Mouse (Mus musculus) limb, embryonic 15.5 days (tissue): Measurements from ENCODE around the gene Ugt1a1. TPM values are rescaled to one million over a fixed set of nuclear protein-coding genes. Genes with fewer than 3 reads are reported as not detected.
"Not testable (repeated sequence)": the region's sequence is repeated elsewhere in the genome, so short reads cannot be mapped to it uniquely, and the experiment has no call there.

Source experiments
- ATAC-seq: fragments of 200-750 bp; cut with Nextera tagmentation; 2 replicates; pipeline ENCODE4 v1.8.0; 2017; ENCODE audit warnings: low read depth, moderate TSS enrichment; ENCODE audit not compliant: insufficient number of reproducible peaks, low FRiP score, low TSS enrichment
- H3K27ac ChIP-seq: fragments of 300-500 bp; sonication (generic); 2 replicates; pipeline ENCODE4 v1.5.1; 2015; ENCODE audit warnings: moderate library complexity, mild to moderate bottlenecking, inconsistent platforms
- H3K27me3 ChIP-seq: fragments of 300-500 bp; sonication (generic); 2 replicates; pipeline ENCODE4 v1.6.1; 2015; ENCODE audit warnings: inconsistent platforms
- H3K36me3 ChIP-seq: fragments of 300-500 bp; sonication (generic); 2 replicates; pipeline ENCODE4 v1.6.1; 2015; ENCODE audit warnings: inconsistent platforms
- H3K4me1 ChIP-seq: fragments of 300-500 bp; sonication (generic); 2 replicates; pipeline ENCODE4 v1.6.1; 2015; ENCODE audit warnings: inconsistent platforms
- H3K4me2 ChIP-seq: fragments of 300-500 bp; sonication (generic); 2 replicates; pipeline ENCODE4 v1.6.1; 2015; ENCODE audit warnings: mild to moderate bottlenecking, inconsistent platforms
- H3K4me3 ChIP-seq: fragments of 300-500 bp; sonication (generic); 2 replicates; pipeline ENCODE4 v1.5.1; 2015; ENCODE audit warnings: mild to moderate bottlenecking, inconsistent platforms
- H3K9ac ChIP-seq: fragments of 300-500 bp; sonication (generic); 2 replicates; pipeline ENCODE4 v1.6.1; 2015; ENCODE audit warnings: inconsistent platforms
- H3K9me3 ChIP-seq: fragments of 300-500 bp; sonication (generic); 2 replicates; pipeline ENCODE4 v1.6.1; 2016; ENCODE audit warnings: inconsistent platforms
- WGBS: fragments of 180-500 bp; shearing (Covaris S2); methylation state at CpG from one replicate; pipeline ENCODE4 v1.1.7; 2015; 5-methylcytosine and 5-hydroxymethylcytosine counted together
- polyA plus RNA-seq: library from polyadenylated mRNA; unstranded; fragments of >200 nt; fragmentation: Nextera tagmentation; extraction: Ambion mirVana; gene quantifications from 2 replicates; pipeline ENCODE4 v1.2.1, GENCODE M21; 2015

Gene Ugt1a1
- polyA plus RNA-seq, 1 experiment from 2014 or later: 10.8 TPM

- H3K9ac ChIP-seq: no peak overlapping the region
- H3K4me3 ChIP-seq: no peak overlapping the region
- H3K4me1 ChIP-seq: no peaks in the 10 kb centered on the region
- no peaks in the 10 kb centered on the region for H3K36me3 ChIP-seq
- H3K9me3 ChIP-seq: peaks cover 16% of the 10 kb centered on the region
- ATAC-seq: no peak
- no peak overlapping the region for H3K4me2 ChIP-seq
- no peaks in the 10 kb centered on the region for H3K27me3 ChIP-seq
- no peak overlapping the region for H3K27ac ChIP-seq
Observed at GRCm38 (mm10) chr1:88220336-88220735, 8.6 kb downstream of the Ugt1a1 start.

- H3K4me1 ChIP-seq: no peaks in the 10 kb centered on the region
- no peaks in the 10 kb centered on the region for H3K27me3 ChIP-seq
- H3K27ac ChIP-seq: no peak overlapping the region
- WGBS: 44% methylated on average over 2 of the region's 2 CpGs
- H3K4me3 ChIP-seq: no peak overlapping the region
- H3K9ac ChIP-seq: no peak overlapping the region
- no peak for ATAC-seq
- H3K36me3 ChIP-seq: no peaks in the 10 kb centered on the region
- peaks cover 22% of the 10 kb centered on the region for H3K9me3 ChIP-seq
- no peak overlapping the region for H3K4me2 ChIP-seq
Observed at GRCm38 (mm10) chr1:88222216-88222615, 10.5 kb downstream of the Ugt1a1 start.

GRCm38 (mm10) chr1:88223011-88223515, 11.3 kb downstream of the Ugt1a1 start:
- H3K9me3 ChIP-seq: peaks cover 24% of the 10 kb centered on the region
- H3K4me2 ChIP-seq, H3K9ac ChIP-seq, H3K4me1 ChIP-seq, H3K4me3 ChIP-seq, H3K27ac ChIP-seq, H3K27me3 ChIP-seq, H3K36me3 ChIP-seq, ATAC-seq: not testable (repeated sequence)

DNA sequence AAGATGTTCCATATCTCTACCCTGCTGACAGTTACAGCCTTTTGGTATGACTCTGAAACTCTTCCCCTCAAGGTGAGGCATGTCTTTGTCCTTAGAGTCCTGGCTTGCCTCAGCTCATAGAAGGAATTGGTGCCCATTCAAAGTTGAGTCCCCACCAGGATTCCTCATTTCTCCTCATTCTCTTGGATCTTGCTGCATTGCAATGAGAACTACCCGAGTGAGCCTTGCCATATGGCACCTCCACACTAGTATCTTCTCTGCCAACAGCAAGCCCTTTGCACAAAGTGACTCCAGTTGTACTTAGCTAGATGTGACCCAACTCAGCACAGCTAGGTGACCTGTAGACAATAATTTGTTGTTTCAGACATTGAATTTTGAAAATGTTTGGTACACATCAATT, 11.8 kb downstream of the Ugt1a1 start:
- WGBS: 53% methylated on average over 1 of the region's 1 CpGs
- Histone ChIP-seq H3K4me2 (no peak overlapping the region), H3K9ac (no peak overlapping the region), H3K36me3 (no peaks in the 10 kb centered on the region), H3K9me3 (peaks cover 29% of the 10 kb centered on the region), H3K4me1 (no peaks in the 10 kb centered on the region), H3K4me3 (no peak overlapping the region), H3K27ac (no peak overlapping the region), H3K27me3 (no peaks in the 10 kb centered on the region)
- no peak for ATAC-seq

GRCm38 (mm10) chr1:88224029-88224776, 12.4 kb downstream of the Ugt1a1 start:
- Histone ChIP-seq H3K4me1 (no peaks in the 10 kb centered on the region), H3K9ac (no peak overlapping the region)
- 63% methylated on average over 2 of the region's 2 CpGs for WGBS

DNA sequence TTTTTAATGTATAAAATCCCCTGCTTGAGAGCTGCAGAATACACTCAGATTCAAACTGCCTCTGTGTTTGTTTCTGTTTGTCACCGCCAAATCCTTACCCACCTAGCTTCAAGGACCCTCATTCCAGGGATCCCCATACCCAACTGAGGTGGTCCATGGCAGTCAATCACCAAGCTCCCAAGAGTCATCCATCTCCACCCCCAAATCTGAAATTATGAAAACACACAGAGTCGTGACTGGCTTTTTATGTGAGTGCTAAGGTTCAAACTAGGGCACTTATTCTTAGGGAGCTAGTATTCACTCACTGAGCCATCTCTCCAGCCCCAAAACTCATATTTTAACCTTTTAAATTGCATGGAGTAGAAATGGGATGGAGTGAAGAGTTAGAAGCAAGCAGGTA, 13.5 kb downstream of the Ugt1a1 start:
- H3K4me3 ChIP-seq, H3K4me1 ChIP-seq, H3K36me3 ChIP-seq, H3K27me3 ChIP-seq, H3K27ac ChIP-seq, ATAC-seq, H3K9ac ChIP-seq, H3K4me2 ChIP-seq: not testable (repeated sequence)
- 36% methylated on average over 2 of the region's 2 CpGs for WGBS
- peaks cover 46% of the 10 kb centered on the region for H3K9me3 ChIP-seq

More at GRCm38 (mm10) chr1:88224029-88224776, 12.4 kb downstream of the Ugt1a1 start:
- H3K27me3 ChIP-seq: no peaks in the 10 kb centered on the region
- H3K27ac ChIP-seq: no peak overlapping the region
- H3K4me3 ChIP-seq: no peak overlapping the region
- no peak for ATAC-seq
- no peak overlapping the region for H3K4me2 ChIP-seq
- no peaks in the 10 kb centered on the region for H3K36me3 ChIP-seq
- H3K9me3 ChIP-seq: peaks cover 35% of the 10 kb centered on the region

GRCm38 (mm10) chr1:88225741-88226140, 14.0 kb downstream of the Ugt1a1 start:
- H3K9me3 ChIP-seq: peaks cover 47% of the 10 kb centered on the region
- H3K9ac ChIP-seq: no peak overlapping the region
- no peak overlapping the region for H3K4me2 ChIP-seq

DNA sequence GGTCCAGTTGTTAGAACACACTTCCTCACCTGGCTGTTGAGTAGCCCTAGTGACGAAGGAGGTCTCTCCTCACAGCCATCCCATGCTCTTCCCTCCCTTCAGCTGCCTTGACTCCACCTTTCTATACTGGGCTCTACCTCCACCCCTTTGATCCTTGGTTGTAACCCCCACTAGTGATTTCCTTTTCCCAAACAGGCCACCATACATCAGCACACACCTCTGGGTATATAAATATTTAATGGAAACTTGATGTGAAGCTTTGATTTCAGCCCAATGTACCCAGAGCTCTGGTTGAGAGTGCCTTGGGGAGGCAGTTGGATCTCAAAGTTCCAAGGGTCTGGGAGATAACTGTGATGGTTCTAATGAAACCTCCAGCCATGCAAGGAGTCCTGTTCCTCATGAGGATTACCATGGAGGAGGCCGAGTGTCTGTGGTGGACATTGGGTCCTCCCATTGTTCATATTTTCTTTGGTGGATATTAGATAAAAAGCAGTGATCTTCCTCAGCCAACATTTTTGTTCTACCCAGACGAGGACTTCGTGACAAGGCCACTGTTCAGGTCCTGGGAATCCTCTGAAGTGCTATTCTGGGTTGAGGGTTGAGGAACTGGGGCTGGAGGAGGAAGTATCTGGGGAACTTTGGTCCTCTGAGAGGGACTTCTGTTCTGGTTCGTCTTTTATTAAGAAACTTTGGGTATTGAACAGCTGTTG, 15.1 kb downstream of the Ugt1a1 start, which contains the start of gene Mroh2a:
TSS of gene Mroh2a (plus strand) at position 317 of the 710 bp plus-strand sequence.
- ATAC-seq: no peak
- H3K27ac ChIP-seq: no peak within 1 kb of the TSS
- no peaks in the 10 kb centered on the region for H3K27me3 ChIP-seq
- peaks cover 54% of the 10 kb centered on the region for H3K9me3 ChIP-seq
- H3K9ac ChIP-seq: no peak within 1 kb of the TSS
- 52% methylated on average over 5 of the region's 5 CpGs for WGBS
- H3K4me1 ChIP-seq: no peaks in the 10 kb centered on the region
- no peak within 1 kb of the TSS for H3K4me2 ChIP-seq
- no peak within 1 kb of the TSS for H3K4me3 ChIP-seq
- no peaks in the 10 kb centered on the region for H3K36me3 ChIP-seq

More at GRCm38 (mm10) chr1:88225741-88226140, 14.0 kb downstream of the Ugt1a1 start:
- Histone ChIP-seq H3K27me3 (no peaks in the 10 kb centered on the region), H3K4me3 (no peak overlapping the region), H3K36me3 (no peaks in the 10 kb centered on the region), H3K4me1 (no peaks in the 10 kb centered on the region), H3K27ac (no peak overlapping the region)
- no peak for ATAC-seq

- Histone ChIP-seq H3K9me3 (peaks cover 59% of the 10 kb centered on the region), H3K36me3 (no peaks in the 10 kb centered on the region), H3K4me2 (no peak overlapping the region), H3K27ac (no peak overlapping the region), H3K4me1 (no peaks in the 10 kb centered on the region), H3K4me3 (no peak overlapping the region), H3K27me3 (no peaks in the 10 kb centered on the region), H3K9ac (no peak overlapping the region)
- ATAC-seq: no peak
- 58% methylated on average over 2 of the region's 2 CpGs for WGBS
Observed at GRCm38 (mm10) chr1:88227482-88227881, 15.7 kb downstream of the Ugt1a1 start.

DNA sequence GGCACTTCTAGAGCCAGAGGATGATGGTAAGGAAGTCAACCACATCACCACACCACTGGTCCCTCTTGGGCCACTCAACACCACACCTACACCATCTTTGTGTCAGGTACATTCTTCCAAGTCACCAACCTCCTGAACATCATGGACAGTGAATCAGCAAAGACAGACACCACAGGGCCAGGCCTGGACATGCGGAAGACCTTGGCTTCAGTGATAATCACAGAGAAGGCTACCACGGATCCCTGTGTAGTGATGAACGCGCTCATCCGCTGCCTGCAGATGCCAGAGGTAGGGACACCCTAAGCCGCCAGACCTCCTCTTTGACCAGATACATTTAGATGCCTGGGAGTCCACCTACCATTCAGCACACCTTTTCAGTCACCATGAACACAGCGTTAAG, 16.4 kb downstream of the Ugt1a1 start:
- WGBS: 72% methylated on average over 7 of the region's 7 CpGs
- Histone ChIP-seq H3K27me3 (no peaks in the 10 kb centered on the region), H3K36me3 (no peaks in the 10 kb centered on the region), H3K4me2 (no peak overlapping the region), H3K9me3 (peaks cover 63% of the 10 kb centered on the region), H3K4me3 (no peak overlapping the region), H3K4me1 (no peaks in the 10 kb centered on the region), H3K27ac (no peak overlapping the region), H3K9ac (no peak overlapping the region)
- no peak for ATAC-seq

GRCm38 (mm10) chr1:88229566-88229965, 17.8 kb downstream of the Ugt1a1 start:
- ATAC-seq: no peak
- no peak overlapping the region for H3K27ac ChIP-seq
- H3K4me2 ChIP-seq: no peak overlapping the region
- no peaks in the 10 kb centered on the region for H3K27me3 ChIP-seq
- 75% methylated on average over 3 of the region's 3 CpGs for WGBS
- H3K36me3 ChIP-seq: no peaks in the 10 kb centered on the region
- no peaks in the 10 kb centered on the region for H3K4me1 ChIP-seq
- peaks cover 72% of the 10 kb centered on the region for H3K9me3 ChIP-seq
- no peak overlapping the region for H3K9ac ChIP-seq
- no peak overlapping the region for H3K4me3 ChIP-seq

DNA sequence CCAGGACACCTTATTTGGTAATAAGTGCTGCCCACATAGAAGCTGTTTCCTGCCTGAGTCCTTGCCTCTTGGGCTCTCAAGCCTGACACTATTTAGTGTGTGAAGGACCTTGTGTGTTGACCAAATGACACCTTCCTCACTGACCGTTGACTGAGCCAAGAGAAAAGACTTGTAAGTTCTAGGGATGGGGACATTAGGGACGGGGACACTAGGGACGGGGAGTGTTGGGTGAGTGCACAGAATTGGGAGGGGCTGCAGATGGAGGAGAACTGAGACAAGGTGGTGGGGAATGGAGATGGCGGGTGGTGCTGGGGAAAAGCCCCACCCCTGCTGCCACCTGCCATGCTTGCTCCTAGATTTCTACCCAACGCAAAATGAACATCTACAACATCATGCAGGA, 18.2 kb downstream of the Ugt1a1 start:
- no peak overlapping the region for H3K27ac ChIP-seq
- no peak for ATAC-seq
- no peak overlapping the region for H3K4me2 ChIP-seq
- H3K9ac ChIP-seq: no peak overlapping the region
- H3K4me3 ChIP-seq: no peak overlapping the region
- H3K36me3 ChIP-seq: no peaks in the 10 kb centered on the region
- H3K9me3 ChIP-seq: peaks cover 76% of the 10 kb centered on the region
- 86% methylated on average over 5 of the region's 5 CpGs for WGBS
- H3K4me1 ChIP-seq: no peaks in the 10 kb centered on the region
- no peaks in the 10 kb centered on the region for H3K27me3 ChIP-seq
